Mouse (Mus musculus) ES-Bruce4 (cell line): ENCODE data around the gene Hdac9.

Experiments used
- CTCF ChIP-seq: IDR thresholded peaks from one replicate; pipeline ENCODE4 v1.8.1; 2011; ENCODE audit warnings: low read depth, low read length
- EP300 ChIP-seq: IDR thresholded peaks from 2 replicates; pipeline ENCODE4 v1.6.1; 2011; ENCODE audit warnings: low read depth, low read length; ENCODE audit not compliant: insufficient read depth

- TF ChIP-seq CTCF (no peak), EP300 (no peak)
Observed at GRCm38 (mm10) chr12:34559001-34559400, 357.9 kb downstream of the Hdac9 start.
